Mouse (Mus musculus): ENCODE data around the gene Mnd1. TPM values are rescaled to one million over a fixed set of nuclear protein-coding genes. Genes with fewer than 3 reads are reported as not detected.

Mnd1 gene
- polyA plus RNA-seq, 1 experiment: 1.2 TPM

GRCm38 (mm10) chr3:84125704-84126289 lies 29.8 kb downstream of the Mnd1 start:
- H3K27ac ChIP-seq (ENCODE audit: control insufficient read depth, insufficient read depth, low read depth, low read length): no peak overlapping the region

GRCm38 (mm10) chr3:84123461-84123860 lies 32.1 kb downstream of the Mnd1 start:
- no peaks in the 10 kb centered on the region for H3K4me1 ChIP-seq (ENCODE audit: control insufficient read depth, insufficient read depth, low read length)
- no peaks in the 10 kb centered on the region for H3K36me3 ChIP-seq (ENCODE audit: control insufficient read depth, insufficient read depth, low read length)
- TF ChIP-seq CTCF (IDR thresholded peaks at IDR 0.05; ENCODE audit: control insufficient read depth, insufficient read depth, insufficient replicate concordance, low read depth, low read length) (no peak), POLR2A (IDR thresholded peaks at IDR 0.05; ENCODE audit: control insufficient read depth, low read depth, low read length) (no peak)
- no peak overlapping the region for H3K4me3 ChIP-seq (ENCODE audit: control insufficient read depth, low read depth, low read length)
- no peak overlapping the region for H3K27ac ChIP-seq (ENCODE audit: control insufficient read depth, insufficient read depth, low read depth, low read length)
- H3K27me3 ChIP-seq (ENCODE audit: control insufficient read depth, insufficient read depth, low read length): no peaks in the 10 kb centered on the region

More at GRCm38 (mm10) chr3:84125704-84126289, 29.8 kb downstream of the Mnd1 start:
- H3K27me3 ChIP-seq (ENCODE audit: control insufficient read depth, insufficient read depth, low read length): no peaks in the 10 kb centered on the region
- H3K4me1 ChIP-seq (ENCODE audit: control insufficient read depth, insufficient read depth, low read length): no peaks in the 10 kb centered on the region
- H3K4me3 ChIP-seq (ENCODE audit: control insufficient read depth, low read depth, low read length): no peak overlapping the region
- TF ChIP-seq POLR2A (IDR thresholded peaks at IDR 0.05; ENCODE audit: control insufficient read depth, low read depth, low read length) (no peak), CTCF (IDR thresholded peaks at IDR 0.05; ENCODE audit: control insufficient read depth, insufficient read depth, insufficient replicate concordance, low read depth, low read length) (no peak)
- no peaks in the 10 kb centered on the region for H3K36me3 ChIP-seq (ENCODE audit: control insufficient read depth, insufficient read depth, low read length)

- Histone ChIP-seq H3K4me3 (ENCODE audit: control insufficient read depth, low read depth, low read length) (no peak overlapping the region), H3K36me3 (ENCODE audit: control insufficient read depth, insufficient read depth, low read length) (no peaks in the 10 kb centered on the region), H3K27me3 (ENCODE audit: control insufficient read depth, insufficient read depth, low read length) (no peaks in the 10 kb centered on the region), H3K27ac (ENCODE audit: control insufficient read depth, insufficient read depth, low read depth, low read length) (no peak overlapping the region), H3K4me1 (ENCODE audit: control insufficient read depth, insufficient read depth, low read length) (no peaks in the 10 kb centered on the region)
- TF ChIP-seq POLR2A (IDR thresholded peaks at IDR 0.05; ENCODE audit: control insufficient read depth, low read depth, low read length): no peak
- no peak for TF ChIP-seq CTCF (IDR thresholded peaks at IDR 0.05; ENCODE audit: control insufficient read depth, insufficient read depth, insufficient replicate concordance, low read depth, low read length)
These were observed 36.9 kb downstream of the Mnd1 start for GRCm38 (mm10) chr3:84118718-84119117.

- H3K27me3 ChIP-seq (ENCODE audit: control insufficient read depth, insufficient read depth, low read length): no peaks in the 10 kb centered on the region
- TF ChIP-seq POLR2A (IDR thresholded peaks at IDR 0.05; ENCODE audit: control insufficient read depth, low read depth, low read length): no peak
- no peak for TF ChIP-seq CTCF (IDR thresholded peaks at IDR 0.05; ENCODE audit: control insufficient read depth, insufficient read depth, insufficient replicate concordance, low read depth, low read length)
- H3K36me3 ChIP-seq (ENCODE audit: control insufficient read depth, insufficient read depth, low read length): no peaks in the 10 kb centered on the region
- H3K4me1 ChIP-seq (ENCODE audit: control insufficient read depth, insufficient read depth, low read length): no peaks in the 10 kb centered on the region
- no peak overlapping the region for H3K27ac ChIP-seq (ENCODE audit: control insufficient read depth, insufficient read depth, low read depth, low read length)
- H3K4me3 ChIP-seq (ENCODE audit: control insufficient read depth, low read depth, low read length): no peak overlapping the region
These were observed 37.4 kb downstream of the Mnd1 start for GRCm38 (mm10) chr3:84118178-84118577.

- TF ChIP-seq POLR2A (IDR thresholded peaks at IDR 0.05; ENCODE audit: control insufficient read depth, low read depth, low read length) (no peak), CTCF (IDR thresholded peaks at IDR 0.05; ENCODE audit: control insufficient read depth, insufficient read depth, insufficient replicate concordance, low read depth, low read length) (no peak)
- H3K27me3 ChIP-seq (ENCODE audit: control insufficient read depth, insufficient read depth, low read length): no peaks in the 10 kb centered on the region
- H3K27ac ChIP-seq (ENCODE audit: control insufficient read depth, insufficient read depth, low read depth, low read length): no peak overlapping the region
- no peaks in the 10 kb centered on the region for H3K4me1 ChIP-seq (ENCODE audit: control insufficient read depth, insufficient read depth, low read length)
- no peaks in the 10 kb centered on the region for H3K36me3 ChIP-seq (ENCODE audit: control insufficient read depth, insufficient read depth, low read length)
- H3K4me3 ChIP-seq (ENCODE audit: control insufficient read depth, low read depth, low read length): no peak overlapping the region
These were observed 47.0 kb downstream of the Mnd1 start for GRCm38 (mm10) chr3:84108614-84109013.

- Histone ChIP-seq H3K4me3 (ENCODE audit: control insufficient read depth, low read depth, low read length) (no peak overlapping the region), H3K27ac (ENCODE audit: control insufficient read depth, insufficient read depth, low read depth, low read length) (no peak overlapping the region), H3K36me3 (ENCODE audit: control insufficient read depth, insufficient read depth, low read length) (no peaks in the 10 kb centered on the region), H3K27me3 (ENCODE audit: control insufficient read depth, insufficient read depth, low read length) (no peaks in the 10 kb centered on the region), H3K4me1 (ENCODE audit: control insufficient read depth, insufficient read depth, low read length) (no peaks in the 10 kb centered on the region)
- TF ChIP-seq POLR2A (IDR thresholded peaks at IDR 0.05; ENCODE audit: control insufficient read depth, low read depth, low read length) (no peak), CTCF (IDR thresholded peaks at IDR 0.05; ENCODE audit: control insufficient read depth, insufficient read depth, insufficient replicate concordance, low read depth, low read length) (no peak)
These were observed 49.5 kb downstream of the Mnd1 start for GRCm38 (mm10) chr3:84106106-84106505.

- no peaks in the 10 kb centered on the region for H3K36me3 ChIP-seq (ENCODE audit: control insufficient read depth, insufficient read depth, low read length)
- no peaks in the 10 kb centered on the region for H3K4me1 ChIP-seq (ENCODE audit: control insufficient read depth, insufficient read depth, low read length)
- no peak overlapping the region for H3K4me3 ChIP-seq (ENCODE audit: control insufficient read depth, low read depth, low read length)
- H3K27me3 ChIP-seq (ENCODE audit: control insufficient read depth, insufficient read depth, low read length): no peaks in the 10 kb centered on the region
- no peak for TF ChIP-seq CTCF (IDR thresholded peaks at IDR 0.05; ENCODE audit: control insufficient read depth, insufficient read depth, insufficient replicate concordance, low read depth, low read length)
- no peak for TF ChIP-seq POLR2A (IDR thresholded peaks at IDR 0.05; ENCODE audit: control insufficient read depth, low read depth, low read length)
- H3K27ac ChIP-seq (ENCODE audit: control insufficient read depth, insufficient read depth, low read depth, low read length): no peak overlapping the region
These were observed 52.0 kb downstream of the Mnd1 start for GRCm38 (mm10) chr3:84103536-84103935.

Measured in testis, adult 2 months (tissue).